Mouse (Mus musculus) limb, embryonic 11.5 days (tissue): ENCODE results near the gene Slc2a8. TPM values are rescaled to one million over a fixed set of nuclear protein-coding genes. Genes with fewer than 3 reads are reported as not detected.

Experiments
- ATAC-seq: fragments of 200-750 bp; cut with Nextera tagmentation; 2 replicates; pipeline ENCODE4 v1.8.0; 2017; ENCODE audit warnings: low read depth; ENCODE audit not compliant: insufficient number of reproducible peaks, low FRiP score, low TSS enrichment
- DNase-seq: peaks from one replicate; pipeline ENCODE4 v3.0.0-alpha.2; 2015; ENCODE audit warnings: low spot score
- H3K27ac ChIP-seq: fragments of 300-500 bp; sonication (generic); replicated peaks from 2 replicates; pipeline ENCODE4 v1.5.1; 2014; ENCODE audit warnings: low read depth, mild to moderate bottlenecking, low read length
- H3K27me3 ChIP-seq: fragments of 300-500 bp; sonication (generic); 2 replicates; pipeline ENCODE4 v1.6.1; 2014; ENCODE audit warnings: mild to moderate bottlenecking, low read length, mixed read lengths; ENCODE audit not compliant: control insufficient read depth, insufficient read depth
- H3K36me3 ChIP-seq: fragments of 300-500 bp; sonication (generic); 2 replicates; pipeline ENCODE4 v1.6.1; 2014; ENCODE audit warnings: mild to moderate bottlenecking, low read length, moderate library complexity, mixed read lengths; ENCODE audit not compliant: control insufficient read depth, insufficient read depth
- H3K4me1 ChIP-seq: fragments of 300-500 bp; sonication (generic); 2 replicates; pipeline ENCODE4 v1.6.1; 2014; ENCODE audit warnings: low read length, mixed read lengths; ENCODE audit not compliant: control insufficient read depth, insufficient read depth
- H3K4me2 ChIP-seq: fragments of 300-500 bp; sonication (generic); 2 replicates; pipeline ENCODE4 v1.6.1; 2014; ENCODE audit warnings: low read depth, mild to moderate bottlenecking, moderate library complexity; ENCODE audit not compliant: severe bottlenecking
- H3K4me3 ChIP-seq: fragments of 300-500 bp; sonication (generic); 2 replicates; pipeline ENCODE4 v1.5.1; 2014; ENCODE audit warnings: low read depth, low read length
- H3K9ac ChIP-seq: fragments of 300-500 bp; sonication (generic); 2 replicates; pipeline ENCODE4 v1.6.1; 2014; ENCODE audit warnings: mild to moderate bottlenecking, low read length
- H3K9me3 ChIP-seq: fragments of 300-500 bp; sonication (generic); 2 replicates; pipeline ENCODE4 v1.6.1; 2016; ENCODE audit warnings: low read length; ENCODE audit not compliant: control insufficient read depth
- WGBS: fragments of 180-500 bp; shearing (Covaris S2); extraction: QIAGEN DNeasy Blood & Tissue Kit; methylation state at CpG from one replicate; pipeline ENCODE4 v1.1.7; 2014; 5-methylcytosine and 5-hydroxymethylcytosine counted together
- polyA plus RNA-seq: library from polyadenylated mRNA; unstranded; fragments of >200 nt; fragmentation: Nextera tagmentation; extraction: Ambion mirVana; gene quantifications from 2 replicates; pipeline ENCODE4 v1.2.1, GENCODE M21; 2014

Gene Slc2a8
- polyA plus RNA-seq, 1 experiment from 2014 or later = 14.2 TPM

GRCm38 (mm10) chr2:33002144-33002543 is 20.3 kb upstream of the Slc2a8 start:
- 83% methylated on average over 7 of the region's 7 CpGs for WGBS
- Histone ChIP-seq H3K9ac (no peak overlapping the region), H3K4me2 (no peak overlapping the region), H3K4me3 (no peak overlapping the region), H3K27me3 (no peaks in the 10 kb centered on the region), H3K4me1 (no peaks in the 10 kb centered on the region), H3K9me3 (no peaks in the 10 kb centered on the region), H3K27ac (no peak overlapping the region), H3K36me3 (no peaks in the 10 kb centered on the region)
- DNase-seq (no peak), ATAC-seq (no peak)

- Histone ChIP-seq H3K27ac (no peak overlapping the region), H3K9me3 (no peaks in the 10 kb centered on the region), H3K4me3 (no peak overlapping the region), H3K36me3 (no peaks in the 10 kb centered on the region), H3K4me1 (no peaks in the 10 kb centered on the region), H3K27me3 (no peaks in the 10 kb centered on the region), H3K9ac (no peak overlapping the region), H3K4me2 (no peak overlapping the region)
- WGBS = 92% methylated on average over 2 of the region's 2 CpGs
- DNase-seq = no peak
- no peak for ATAC-seq
These were observed 17.9 kb upstream of the Slc2a8 start for GRCm38 (mm10) chr2:32999752-33000151.

GRCm38 (mm10) chr2:32997792-32998191 is 15.9 kb upstream of the Slc2a8 start:
- 80% methylated on average over 4 of the region's 4 CpGs for WGBS

GRCm38 (mm10) chr2:32997081-32997480 is 15.2 kb upstream of the Slc2a8 start:
- DNase-seq (no peak), ATAC-seq (no peak)
- H3K4me3 ChIP-seq = no peak overlapping the region
- no peak overlapping the region for H3K27ac ChIP-seq
- no peaks in the 10 kb centered on the region for H3K27me3 ChIP-seq
- no peaks in the 10 kb centered on the region for H3K9me3 ChIP-seq
- H3K36me3 ChIP-seq = no peaks in the 10 kb centered on the region
- no peak overlapping the region for H3K4me2 ChIP-seq
- H3K9ac ChIP-seq = no peak overlapping the region
- H3K4me1 ChIP-seq = no peaks in the 10 kb centered on the region
- 86% methylated on average over 6 of the region's 6 CpGs for WGBS

More at GRCm38 (mm10) chr2:32997792-32998191, 15.9 kb upstream of the Slc2a8 start:
- Histone ChIP-seq H3K9ac (no peak overlapping the region), H3K9me3 (no peaks in the 10 kb centered on the region), H3K4me3 (no peak overlapping the region), H3K27ac (no peak overlapping the region), H3K27me3 (no peaks in the 10 kb centered on the region), H3K4me2 (no peak overlapping the region), H3K4me1 (no peaks in the 10 kb centered on the region), H3K36me3 (no peaks in the 10 kb centered on the region)
- ATAC-seq (no peak), DNase-seq (no peak)

- ATAC-seq (no peak), DNase-seq (no peak)
- Histone ChIP-seq H3K4me3 (no peak overlapping the region), H3K27me3 (no peaks in the 10 kb centered on the region), H3K36me3 (0 out of 2 replicates have a peak, but pooled peaks cover 2% of the 10 kb centered on the region), H3K9ac (no peak overlapping the region), H3K9me3 (no peaks in the 10 kb centered on the region), H3K4me2 (no peak overlapping the region), H3K27ac (no peak overlapping the region), H3K4me1 (no peaks in the 10 kb centered on the region)
- WGBS = 75% methylated on average over 6 of the region's 6 CpGs
These were observed 10.2 kb upstream of the Slc2a8 start for GRCm38 (mm10) chr2:32992130-32992529.

GRCm38 (mm10) chr2:32990167-32990832 is 8.4 kb upstream of the Slc2a8 start:
- DNase-seq (no peak), ATAC-seq (no peak)
- no peak overlapping the region for H3K4me2 ChIP-seq

GRCm38 (mm10) chr2:32989376-32989775 is 7.5 kb upstream of the Slc2a8 start:
- Histone ChIP-seq H3K9me3 (no peaks in the 10 kb centered on the region), H3K27me3 (no peaks in the 10 kb centered on the region), H3K4me2 (no peak overlapping the region), H3K27ac (no peak overlapping the region), H3K4me1 (no peaks in the 10 kb centered on the region), H3K9ac (no peak overlapping the region), H3K4me3 (no peak overlapping the region), H3K36me3 (0 out of 2 replicates have a peak, but pooled peaks cover 2% of the 10 kb centered on the region)
- no peak for ATAC-seq
- DNase-seq = no peak
- 83% methylated on average over 3 of the region's 3 CpGs for WGBS

More at GRCm38 (mm10) chr2:32990167-32990832, 8.4 kb upstream of the Slc2a8 start:
- no peaks in the 10 kb centered on the region for H3K9me3 ChIP-seq
- 63% methylated on average over 13 of the region's 13 CpGs for WGBS
- H3K9ac ChIP-seq = no peak overlapping the region
- H3K27me3 ChIP-seq = no peaks in the 10 kb centered on the region
- H3K4me3 ChIP-seq = no peak overlapping the region
- H3K36me3 ChIP-seq = 0 out of 2 replicates have a peak, but pooled peaks cover 2% of the 10 kb centered on the region
- no peaks in the 10 kb centered on the region for H3K4me1 ChIP-seq
- no peak overlapping the region for H3K27ac ChIP-seq

- no peak for DNase-seq
- H3K36me3 ChIP-seq = 0 out of 2 replicates have a peak, but pooled peaks cover 2% of the 10 kb centered on the region
- H3K27ac ChIP-seq = no peak overlapping the region
- peaks cover 9% of the 10 kb centered on the region; the same call in 1 of the 2 replicates for H3K4me1 ChIP-seq
- WGBS = 70% methylated on average over 8 of the region's 8 CpGs
- H3K9me3 ChIP-seq = no peaks in the 10 kb centered on the region
- no peak overlapping the region for H3K4me3 ChIP-seq
- H3K27me3 ChIP-seq = no peaks in the 10 kb centered on the region
- ATAC-seq = no peak
- no peak overlapping the region for H3K4me2 ChIP-seq
- H3K9ac ChIP-seq = no peak overlapping the region
These were observed 4.0 kb upstream of the Slc2a8 start for GRCm38 (mm10) chr2:32985844-32986243.

GRCm38 (mm10) chr2:32983617-32984016 is 1.7 kb upstream of the Slc2a8 start:
- Histone ChIP-seq H3K4me1 (peaks cover 10% of the 10 kb centered on the region; the same call in 1 of the 2 replicates), H3K36me3 (no peaks in the 10 kb centered on the region), H3K4me3 (no peak overlapping the region), H3K9ac (no peak overlapping the region), H3K9me3 (no peaks in the 10 kb centered on the region), H3K27me3 (no peaks in the 10 kb centered on the region), H3K27ac (no peak overlapping the region), H3K4me2 (no peak overlapping the region)
- no peak for ATAC-seq
- no peak for DNase-seq
- 49% methylated on average over 6 of the region's 6 CpGs for WGBS
